Mouse (Mus musculus) olfactory bulb, adult 2 months (tissue): ENCODE measurements around the gene Mfrp.

Experiments used
- CTCF ChIP-seq: fragments of 200-500 bp; IDR thresholded peaks from 2 replicates; pipeline ENCODE4 v1.5.1; 2012; ENCODE audit warnings: low read depth, mild to moderate bottlenecking, low read length, moderate library complexity; ENCODE audit not compliant: insufficient read depth
- POLR2A ChIP-seq: fragments of 200-500 bp; IDR thresholded peaks from 2 replicates; pipeline ENCODE4 v1.6.1; 2012; ENCODE audit warnings: mild to moderate bottlenecking, low read depth, low read length, moderate library complexity; ENCODE audit not compliant: insufficient read depth

GRCm38 (mm10) chr9:44130581-44131275 is 29.2 kb downstream of the Mfrp start:
- TF ChIP-seq POLR2A (no peak), CTCF (no peak)
